Mouse (Mus musculus) R1 (cell line): ENCODE measurements around the gene Tmem184b.

ENCODE experiments used
- DNase-seq: peaks from one replicate; pipeline ENCODE4 v3.0.0-alpha.2; 2018; ENCODE audit warnings: low read depth, low spot score

The Tmem184b gene

GRCm38 (mm10) chr15:79368861-79369440 is 34.4 kb downstream of the Tmem184b start:
- no peak for DNase-seq

- DNase-seq: peak; percentile 56
Measured at GRCm38 (mm10) chr15:79368313-79368811, 35.0 kb downstream of the Tmem184b start.

- DNase-seq: no peak
Measured at GRCm38 (mm10) chr15:79366402-79366801, 37.0 kb downstream of the Tmem184b start.

- DNase-seq: no peak
Measured at GRCm38 (mm10) chr15:79365068-79365467, 38.3 kb downstream of the Tmem184b start.

- DNase-seq: no peak
Measured at GRCm38 (mm10) chr15:79364120-79364519, 39.2 kb downstream of the Tmem184b start.

- DNase-seq: no peak
Measured at GRCm38 (mm10) chr15:79361023-79361422, 42.3 kb downstream of the Tmem184b start.

GRCm38 (mm10) chr15:79360371-79360770 is 43.0 kb downstream of the Tmem184b start:
- DNase-seq: no peak

- DNase-seq: peak; percentile 58
Measured at GRCm38 (mm10) chr15:79359954-79360353, 43.4 kb downstream of the Tmem184b start.

GRCm38 (mm10) chr15:79357974-79358690 is 45.2 kb downstream of the Tmem184b start:
- DNase-seq: no peak

GRCm38 (mm10) chr15:79357036-79357911 is 46.1 kb downstream of the Tmem184b start:
- DNase-seq: peak; percentile 85

GRCm38 (mm10) chr15:79356481-79356880 is 46.9 kb downstream of the Tmem184b start:
- no peak for DNase-seq

- DNase-seq: no peak
Measured at GRCm38 (mm10) chr15:79354619-79355018, 48.8 kb downstream of the Tmem184b start.

- DNase-seq: no peak
Measured at GRCm38 (mm10) chr15:79353690-79354305, 49.6 kb downstream of the Tmem184b start.

- DNase-seq: no peak
Measured at GRCm38 (mm10) chr15:79352479-79352878, 50.9 kb downstream of the Tmem184b start.

- no peak for DNase-seq
Measured at GRCm38 (mm10) chr15:79351331-79351767, 52.0 kb downstream of the Tmem184b start.

GRCm38 (mm10) chr15:79350866-79351265 is 52.5 kb downstream of the Tmem184b start:
- DNase-seq: no peak

GRCm38 (mm10) chr15:79348651-79349050 is 54.7 kb downstream of the Tmem184b start:
- DNase-seq: no peak

GRCm38 (mm10) chr15:79347845-79348506 is 55.4 kb downstream of the Tmem184b start:
- peak; percentile 90 for DNase-seq

- peak; percentile 95 for DNase-seq
Measured at GRCm38 (mm10) chr15:79347165-79347844, 56.1 kb downstream of the Tmem184b start.

- DNase-seq: no peak
Measured at GRCm38 (mm10) chr15:79346051-79346793, 57.1 kb downstream of the Tmem184b start, which contains the start of gene Maff. Gene Maff (plus strand): TSS chr15:79346621.
